In the genomic region with DNA sequence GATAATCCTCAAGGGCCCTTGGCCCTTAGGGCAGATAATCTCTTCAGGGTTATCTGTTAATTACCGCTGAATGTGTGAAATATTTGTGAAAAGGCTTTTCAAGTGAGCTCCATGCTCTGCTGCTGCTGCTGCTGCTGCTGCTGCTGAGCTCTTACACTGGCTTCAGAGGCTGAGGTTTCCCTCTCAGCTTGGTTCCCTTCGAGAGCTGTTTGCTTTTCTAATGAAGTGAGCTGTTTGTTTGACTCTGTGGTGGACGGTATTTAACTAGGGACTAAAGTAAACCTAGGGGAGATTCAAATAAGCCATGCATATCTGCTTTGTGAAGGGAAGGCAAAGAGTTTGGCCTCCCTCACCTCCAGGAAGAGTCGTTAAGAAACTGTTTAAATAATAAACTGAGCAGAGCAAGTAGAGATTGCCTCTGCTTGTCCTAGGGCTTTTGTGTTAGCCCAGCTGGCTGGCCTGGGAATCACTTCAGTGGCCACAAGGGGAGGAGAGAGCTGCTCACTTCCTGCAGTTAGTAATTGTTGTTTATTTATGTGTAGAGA, we compare ENCODE assay signal across 10 mouse cellular contexts.
DNase-seq lines count a peak whose midpoint lies in the region; ATAC-seq and TF ChIP-seq lines count a peak whose summit lies in the region.
"Had no signal": no experiment of that assay in that cellular context is flagged by ENCODE, and none has a peak within 500 bp of the region (broad histone marks: within the 10 kb centered on the region; RNA-seq: fewer than 3 reads in every experiment).

No protein-coding gene starts in this region.

- no peak overlapping the region for H3K4me3 ChIP-seq in embryonic facial prominence, embryonic 11.5 days (ENCODE audit: low read depth, low read length)
- no peak overlapping the region for H3K4me3 ChIP-seq in hindbrain, postnatal 0 days (ENCODE audit: low read length)
- no peak overlapping the region for H3K4me3 ChIP-seq in midbrain, embryonic 12.5 days
- H3K4me3 ChIP-seq in liver, postnatal 0 days (ENCODE audit: low read depth, low read length) = no peak overlapping the region
- H3K4me3 ChIP-seq: heart, embryonic 13.5 days had no signal

- 0 out of 2 replicates have a peak, but pooled peaks have one; percentile 34 for ATAC-seq in embryonic facial prominence, embryonic 11.5 days (replicated peaks; ENCODE audit: insufficient number of reproducible peaks, low FRiP score, low TSS enrichment, low read depth)
- no peak for ATAC-seq in hindbrain, postnatal 0 days
- ATAC-seq in midbrain, embryonic 12.5 days (ENCODE audit: low FRiP score, low read depth) = peak; percentile 44
- no peak for ATAC-seq in liver, postnatal 0 days

- 4% methylated on average over 4 of the region's 4 CpGs for WGBS in embryonic facial prominence, embryonic 11.5 days
- WGBS in hindbrain, postnatal 0 days = 7% methylated on average over 4 of the region's 4 CpGs
- WGBS in midbrain, embryonic 12.5 days = 0% methylated on average over 4 of the region's 4 CpGs
- WGBS in liver, postnatal 0 days (ENCODE audit: insufficient replicate concordance) = 21% methylated on average over 4 of the region's 4 CpGs

- no peak for TF ChIP-seq EP300 in liver, postnatal 0 days (IDR thresholded peaks at IDR 0.05; ENCODE audit: low read depth)

- H3K36me3 ChIP-seq in embryonic facial prominence, embryonic 11.5 days (replicated peaks; ENCODE audit: control insufficient read depth, insufficient read depth, low read depth, low read length) = no peaks in the 10 kb centered on the region; the same call in 1 of the 2 replicates
- H3K36me3 ChIP-seq in hindbrain, postnatal 0 days (ENCODE audit: insufficient read depth, low read length) = no peaks in the 10 kb centered on the region
- no peaks in the 10 kb centered on the region for H3K36me3 ChIP-seq in midbrain, embryonic 12.5 days
- no peaks in the 10 kb centered on the region for H3K36me3 ChIP-seq in liver, postnatal 0 days (replicated peaks; ENCODE audit: insufficient read depth, low read length)
- H3K36me3 ChIP-seq: heart, embryonic 13.5 days had no signal

- H3K4me2 ChIP-seq in embryonic facial prominence, embryonic 11.5 days (ENCODE audit: low read depth, low read length) = no peak overlapping the region
- H3K4me2 ChIP-seq in hindbrain, postnatal 0 days (ENCODE audit: low read depth, low read length) = no peak overlapping the region
- H3K4me2 ChIP-seq in midbrain, embryonic 12.5 days (replicated peaks) = peak overlapping the region; percentile 23
- H3K4me2 ChIP-seq in liver, postnatal 0 days (ENCODE audit: low read depth, low read length) = no peak overlapping the region
- H3K4me2 ChIP-seq: heart, embryonic 13.5 days had no signal

- intact Hi-C loops in heart, postnatal 36 days (cut with DNase I) = no loop called here

- no peak; the same call in 1 of the 2 replicates for TF ChIP-seq CTCF in hindbrain, postnatal 0 days (IDR thresholded peaks at IDR 0.05; ENCODE audit: low read depth)
- TF ChIP-seq CTCF in liver, postnatal 0 days (IDR thresholded peaks at IDR 0.05; ENCODE audit: low read depth) = no peak

- H3K9me3 ChIP-seq in embryonic facial prominence, embryonic 11.5 days (replicated peaks; ENCODE audit: control insufficient read depth, low read length) = no peaks in the 10 kb centered on the region
- H3K9me3 ChIP-seq in hindbrain, postnatal 0 days (ENCODE audit: low read length) = no peaks in the 10 kb centered on the region
- H3K9me3 ChIP-seq in midbrain, embryonic 12.5 days = no peaks in the 10 kb centered on the region
- no peaks in the 10 kb centered on the region for H3K9me3 ChIP-seq in liver, postnatal 0 days (ENCODE audit: low read length)
- H3K9me3 ChIP-seq: heart, embryonic 13.5 days had no signal

- peak; percentile 81 for DNase-seq in heart, adult 11 months
- DNase-seq in heart, postnatal 36 days = no peak
- peak; percentile 36 for DNase-seq in embryonic facial prominence, embryonic 11.5 days (ENCODE audit: low spot score)
- peak; percentile 20 for DNase-seq in hindbrain, postnatal 0 days (ENCODE audit: low spot score)
- DNase-seq in adrenal gland, adult 18-20 months (ENCODE audit: low spot score in 2 of 2) = no peak
- DNase-seq in right cerebral cortex, adult 18-20 months = no peak
- DNase-seq in liver, postnatal 0 days = no peak
- DNase-seq: thymus, postnatal 4 days had no signal

- H3K27ac ChIP-seq in embryonic facial prominence, embryonic 11.5 days (replicated peaks; ENCODE audit: low read depth, low read length) = no peak overlapping the region; the same call in 1 of the 2 replicates
- no peak overlapping the region for H3K27ac ChIP-seq in hindbrain, postnatal 0 days
- peak overlapping the region; percentile 78 for H3K27ac ChIP-seq in midbrain, embryonic 12.5 days (replicated peaks)
- H3K27ac ChIP-seq in liver, postnatal 0 days (ENCODE audit: low read depth) = no peak overlapping the region
- H3K27ac ChIP-seq: heart, embryonic 13.5 days had no signal

- no peaks in the 10 kb centered on the region; the same call in none of the 2 replicates for H3K4me1 ChIP-seq in embryonic facial prominence, embryonic 11.5 days (ENCODE audit: control insufficient read depth, insufficient read depth, low read length)
- no peaks in the 10 kb centered on the region for H3K4me1 ChIP-seq in hindbrain, postnatal 0 days (ENCODE audit: insufficient read depth, low read length)
- peaks cover 28% of the 10 kb centered on the region for H3K4me1 ChIP-seq in midbrain, embryonic 12.5 days
- H3K4me1 ChIP-seq in liver, postnatal 0 days (ENCODE audit: insufficient read depth) = no peaks in the 10 kb centered on the region

- H3K9ac ChIP-seq in embryonic facial prominence, embryonic 11.5 days (replicated peaks; ENCODE audit: low read length) = no peak overlapping the region
- H3K9ac ChIP-seq in hindbrain, postnatal 0 days (replicated peaks; ENCODE audit: low read length) = no peak overlapping the region
- no peak overlapping the region for H3K9ac ChIP-seq in midbrain, embryonic 12.5 days (replicated peaks)
- H3K9ac ChIP-seq in liver, postnatal 0 days (replicated peaks) = no peak overlapping the region
- H3K9ac ChIP-seq: heart, embryonic 13.5 days had no signal

- H3K27me3 ChIP-seq in embryonic facial prominence, embryonic 11.5 days (ENCODE audit: control insufficient read depth, insufficient read depth, low read length) = no peaks in the 10 kb centered on the region
- no peaks in the 10 kb centered on the region for H3K27me3 ChIP-seq in hindbrain, postnatal 0 days (ENCODE audit: insufficient read depth, low read length)
- peaks cover 18% of the 10 kb centered on the region for H3K27me3 ChIP-seq in midbrain, embryonic 12.5 days
- H3K27me3 ChIP-seq in liver, postnatal 0 days (ENCODE audit: insufficient read depth, low read length) = no peaks in the 10 kb centered on the region

Comparison
In these comparisons a context has a peak if more than half of its experiments do, and no peak if none do; other contexts are left out.
1. DNase-seq: peak in heart, adult 11 months (single experiment), embryonic facial prominence, embryonic 11.5 days (single experiment) and hindbrain, postnatal 0 days (single experiment); none in heart, postnatal 36 days (0 of 2), adrenal gland, adult 18-20 months (0 of 2), right cerebral cortex, adult 18-20 months (single experiment) and liver, postnatal 0 days (single experiment).
2. ATAC-seq: peak in embryonic facial prominence, embryonic 11.5 days (single experiment) and midbrain, embryonic 12.5 days (single experiment); none in hindbrain, postnatal 0 days (single experiment) and liver, postnatal 0 days (single experiment).